Mouse (Mus musculus) embryonic facial prominence, embryonic 11.5 days (tissue): ENCODE data around the gene Mrm1. TPM values are rescaled to one million over a fixed set of nuclear protein-coding genes. Genes with fewer than 3 reads are reported as not detected.

ENCODE experiments used
- ATAC-seq: fragments of 200-750 bp; cut with Nextera tagmentation; replicated peaks from 2 replicates; pipeline ENCODE4 v1.8.0; 2017; ENCODE audit warnings: low read depth; ENCODE audit not compliant: insufficient number of reproducible peaks, low FRiP score, low TSS enrichment
- DNase-seq: peaks from one replicate; pipeline ENCODE4 v3.0.0-alpha.2; 2015; ENCODE audit warnings: low spot score
- H3K27ac ChIP-seq: fragments of 300-500 bp; sonication (generic); replicated peaks from 2 replicates; pipeline ENCODE4 v1.5.1; 2014; ENCODE audit warnings: mild to moderate bottlenecking, low read depth, low read length, control low read depth
- H3K27me3 ChIP-seq: fragments of 300-500 bp; sonication (generic); 2 replicates; pipeline ENCODE4 v1.6.1; 2014; ENCODE audit warnings: mild to moderate bottlenecking, low read length, moderate library complexity, mixed read lengths; ENCODE audit not compliant: control insufficient read depth, insufficient read depth
- H3K36me3 ChIP-seq: fragments of 300-500 bp; sonication (generic); replicated peaks from 2 replicates; pipeline ENCODE4 v1.6.1; 2014; ENCODE audit warnings: low read depth, mild to moderate bottlenecking, low read length, moderate library complexity, mixed read lengths; ENCODE audit not compliant: control insufficient read depth, insufficient read depth
- H3K4me1 ChIP-seq: fragments of 300-500 bp; sonication (generic); 2 replicates; pipeline ENCODE4 v1.6.1; 2014; ENCODE audit warnings: low read length, mixed read lengths; ENCODE audit not compliant: control insufficient read depth, insufficient read depth
- H3K4me2 ChIP-seq: fragments of 300-500 bp; sonication (generic); 2 replicates; pipeline ENCODE4 v1.6.1; 2014; ENCODE audit warnings: low read depth, mild to moderate bottlenecking, control low read depth, low read length, moderate library complexity
- H3K4me3 ChIP-seq: fragments of 300-500 bp; sonication (generic); 2 replicates; pipeline ENCODE4 v1.5.1; 2014; ENCODE audit warnings: low read depth, low read length, control low read depth
- H3K9ac ChIP-seq: fragments of 300-500 bp; sonication (generic); replicated peaks from 2 replicates; pipeline ENCODE4 v1.6.1; 2014; ENCODE audit warnings: mild to moderate bottlenecking, control low read depth, low read length
- H3K9me3 ChIP-seq: fragments of 300-500 bp; sonication (generic); replicated peaks from 2 replicates; pipeline ENCODE4 v1.6.1; 2016; ENCODE audit warnings: mild to moderate bottlenecking, low read length, inconsistent platforms, mixed read lengths; ENCODE audit not compliant: control insufficient read depth
- WGBS: fragments of 180-500 bp; shearing (Covaris S2); extraction: QIAGEN DNeasy Blood & Tissue Kit; methylation state at CpG from one replicate; pipeline ENCODE4 v1.1.7; 2014; 5-methylcytosine and 5-hydroxymethylcytosine counted together
- polyA plus RNA-seq: library from polyadenylated mRNA; unstranded; fragments of >200 nt; fragmentation: Nextera tagmentation; extraction: Ambion mirVana; gene quantifications from 2 replicates; pipeline ENCODE4 v1.2.1, GENCODE M21; 2014

Mrm1 gene
- polyA plus RNA-seq, 1 experiment from 2014 or later, result 9.9 TPM

DNA sequence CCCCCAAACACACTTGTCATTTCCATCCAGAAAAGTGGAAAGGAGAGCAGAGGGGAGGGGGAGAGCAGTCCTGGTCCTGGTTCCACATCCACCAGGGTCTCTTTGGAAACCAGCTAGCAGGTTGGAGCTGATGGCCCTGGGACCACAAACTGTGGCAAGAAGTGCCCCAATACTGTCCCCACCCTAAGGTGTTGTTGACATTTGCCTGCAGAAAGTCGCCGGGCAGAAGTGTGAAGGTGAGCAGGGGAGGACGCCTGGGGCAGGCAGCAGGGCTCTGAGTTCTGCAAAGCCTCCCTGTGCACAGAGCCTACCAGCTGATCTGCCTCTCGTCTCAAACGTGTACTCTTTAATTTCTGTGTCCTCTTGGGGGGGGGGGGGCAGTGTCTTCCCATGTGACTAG lies 54.2 kb downstream of the Mrm1 start:
- DNase-seq, result no peak
- Histone ChIP-seq H3K27ac (no peak overlapping the region), H3K9ac (no peak overlapping the region), H3K36me3 (no peaks in the 10 kb centered on the region), H3K27me3 (peaks cover 9% of the 10 kb centered on the region), H3K4me2 (0 out of 2 replicates have a peak overlapping the region, but pooled peaks have one; percentile 4), H3K9me3 (no peaks in the 10 kb centered on the region), H3K4me3 (no peak overlapping the region), H3K4me1 (peaks cover 10% of the 10 kb centered on the region)
- 13% methylated on average over 5 of the region's 5 CpGs for WGBS
- no peak for ATAC-seq

DNA sequence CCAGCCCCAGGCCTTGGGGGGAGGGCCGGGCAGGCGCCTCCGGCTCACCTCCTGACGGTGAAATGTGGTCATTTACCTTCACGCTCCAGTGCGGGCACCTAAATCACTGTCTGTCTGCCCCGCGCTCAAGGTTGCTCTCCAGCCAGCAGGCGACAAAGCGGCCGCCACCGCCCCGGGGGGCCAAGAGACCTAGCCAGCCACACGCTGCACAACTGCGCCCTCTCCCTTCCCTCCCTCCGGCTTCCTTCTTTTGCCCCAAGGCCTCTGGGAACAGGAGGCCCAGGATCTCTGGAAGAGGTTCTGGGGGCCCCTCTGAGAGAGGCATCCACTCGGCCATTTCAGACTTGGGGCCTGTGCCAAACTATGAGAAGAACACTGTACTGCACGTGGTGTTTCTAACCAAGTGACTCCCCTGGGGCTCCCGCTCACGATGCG lies 54.8 kb downstream of the Mrm1 start:
- DNase-seq, result peak; percentile 32
- no peaks in the 10 kb centered on the region for H3K9me3 ChIP-seq
- H3K27me3 ChIP-seq, result peaks cover 9% of the 10 kb centered on the region
- no peak overlapping the region for H3K27ac ChIP-seq
- no peak overlapping the region for H3K4me3 ChIP-seq
- peak overlapping the region; percentile 37 for H3K4me2 ChIP-seq
- ATAC-seq, result no peak
- peaks cover 10% of the 10 kb centered on the region for H3K4me1 ChIP-seq
- no peaks in the 10 kb centered on the region for H3K36me3 ChIP-seq
- WGBS, result 2% methylated on average over 21 of the region's 21 CpGs
- H3K9ac ChIP-seq, result peak overlapping the region; percentile 39; the same call in 1 of the 2 replicates

DNA sequence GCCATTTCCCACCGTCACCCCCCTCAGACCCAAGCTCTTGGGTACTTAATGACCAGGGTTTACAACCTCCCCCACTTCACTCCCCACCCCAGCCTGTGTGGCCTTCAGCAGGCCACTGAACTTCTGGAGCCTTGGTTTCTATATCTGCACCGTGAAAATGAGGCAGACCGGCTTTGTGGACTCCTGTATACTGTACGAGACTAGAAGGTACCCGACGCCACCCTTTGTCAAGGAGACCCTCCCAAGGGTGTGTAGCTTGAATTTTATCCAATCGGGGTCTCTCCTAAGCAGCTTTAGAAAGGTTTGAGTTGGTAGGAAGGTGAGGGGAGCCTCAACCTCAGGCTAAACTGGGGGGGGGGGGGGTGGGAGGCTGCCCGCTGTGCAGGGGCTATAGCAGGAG lies 55.2 kb downstream of the Mrm1 start:
- Histone ChIP-seq H3K27me3 (peaks cover 9% of the 10 kb centered on the region), H3K27ac (no peak overlapping the region)

More for the DNA sequence above, 55.2 kb downstream of the Mrm1 start:
- Histone ChIP-seq H3K4me3 (no peak overlapping the region), H3K4me1 (peaks cover 10% of the 10 kb centered on the region), H3K9ac (no peak overlapping the region), H3K4me2 (peak overlapping the region; percentile 37), H3K9me3 (no peaks in the 10 kb centered on the region), H3K36me3 (no peaks in the 10 kb centered on the region)
- DNase-seq, result no peak
- WGBS, result 18% methylated on average over 8 of the region's 8 CpGs
- ATAC-seq, result no peak

Other genes starting within 250 kb of the Mrm1 start
- gene Dhrs11, start 9.5 kb upstream of the Mrm1 start, polyA plus RNA-seq, result 11.7 and 12.0 TPM in 2 replicates
- 72.0 and 72.5 TPM in 2 replicates for gene Ggnbp2, start 51.3 kb upstream of the Mrm1 start, polyA plus RNA-seq
- gene Myo19, start 60.6 kb upstream of the Mrm1 start, polyA plus RNA-seq, result 8.1 and 8.2 TPM in 2 replicates
- 3.0 and 3.7 TPM in 2 replicates for gene Pigw, start 60.8 kb upstream of the Mrm1 start, polyA plus RNA-seq
- gene Znhit3, start 96.9 kb upstream of the Mrm1 start, polyA plus RNA-seq, result 67.9 and 77.0 TPM in 2 replicates
- gene Car4, start 138.3 kb upstream of the Mrm1 start, polyA plus RNA-seq, result 1.6 and 2.0 TPM in 2 replicates